Mouse (Mus musculus): ENCODE data around the gene Espnl. TPM values are rescaled to one million over a fixed set of nuclear protein-coding genes. Genes with fewer than 3 reads are reported as not detected.
A peak's percentile ranks its signal among the peaks of the same experiment; 100 is the strongest.

The Espnl gene
- 0.05 and 0.08 TPM in 2 replicates for polyA plus RNA-seq (2016; fragmentation: Nextera tagmentation; extraction: Ambion mirVana)

DNA sequence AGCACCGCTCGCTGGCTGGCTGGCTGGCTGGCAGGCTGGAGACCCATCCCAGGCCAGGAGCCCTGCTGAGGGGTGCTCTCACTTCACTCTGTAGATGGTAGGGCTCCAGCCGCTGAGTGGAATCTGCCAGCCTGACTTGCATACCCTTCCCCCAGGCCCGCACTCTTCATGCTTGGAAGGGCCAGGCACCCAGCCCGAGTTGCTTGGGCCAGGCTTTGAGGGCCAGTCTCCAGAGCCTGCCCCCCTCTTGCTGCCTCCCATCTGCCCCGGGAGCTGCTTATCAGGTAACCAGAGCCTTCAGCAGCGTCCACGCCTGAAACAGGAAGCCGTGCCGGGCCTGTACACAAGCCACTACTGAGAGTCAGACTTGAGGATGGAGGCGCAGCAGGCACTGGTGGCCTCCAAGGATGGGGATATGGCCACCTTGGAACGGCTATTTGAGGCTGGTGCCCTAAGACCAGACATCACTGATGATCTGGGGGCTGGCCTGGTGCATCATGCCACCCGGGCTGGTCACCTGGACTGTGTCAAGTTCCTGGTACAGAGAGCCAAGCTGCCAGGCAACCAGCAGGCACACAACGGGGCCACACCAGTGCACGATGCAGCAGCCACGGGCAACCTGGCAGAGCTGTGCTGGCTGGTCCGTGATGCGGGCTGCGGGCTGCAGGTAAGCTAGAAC lies at the start of gene Espnl:
Gene Espnl, plus strand, starts transcription at position 316 of the 679 bp plus-strand sequence.
- ATAC-seq (ENCODE audit: insufficient number of reproducible peaks, low FRiP score), result peak; percentile 54
- H3K27me3 ChIP-seq (replicated peaks), result no peaks in the 10 kb centered on the region; the same call in 1 of the 2 replicates
- H3K4me3 ChIP-seq, result no peak within 1 kb of the TSS
- H3K9ac ChIP-seq, result peak within 1 kb of the TSS; percentile 43; the same call in 1 of the 2 replicates
- H3K27ac ChIP-seq (ENCODE audit: poor library complexity, severe bottlenecking), result no peak within 1 kb of the TSS; the same call in 1 of the 2 replicates
- 39% methylated on average over 19 of the region's 19 CpGs for WGBS
- H3K4me1 ChIP-seq (replicated peaks), result peaks cover 24% of the 10 kb centered on the region
- no peaks in the 10 kb centered on the region for H3K36me3 ChIP-seq
- H3K4me2 ChIP-seq, result peak within 1 kb of the TSS; percentile 33; the same call in 1 of the 2 replicates
- no peaks in the 10 kb centered on the region for H3K9me3 ChIP-seq (replicated peaks)

DNA sequence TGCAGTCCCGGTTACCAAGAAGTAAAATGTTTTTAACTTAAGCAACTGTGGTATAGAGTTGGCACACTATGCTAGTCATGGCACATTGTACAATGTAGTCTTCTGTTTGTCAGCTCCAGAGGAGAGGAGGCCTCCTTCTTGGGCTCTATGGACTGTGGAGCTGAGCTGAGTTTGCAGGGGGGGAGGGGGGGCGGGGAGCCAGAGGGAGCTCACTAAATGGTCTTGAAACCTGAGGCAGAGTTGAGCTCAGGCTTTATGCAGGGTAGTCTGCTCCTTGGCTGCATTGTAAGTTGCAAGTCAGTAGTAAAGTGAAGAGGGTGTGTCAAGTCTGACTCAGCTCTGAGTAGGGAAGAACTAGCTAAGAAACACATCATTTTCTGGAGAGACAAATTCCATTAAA lies 49.6 kb upstream of the Espnl start:
- WGBS, result 83% methylated on average over 2 of the region's 2 CpGs
- peaks cover 32% of the 10 kb centered on the region for H3K36me3 ChIP-seq
- no peaks in the 10 kb centered on the region for H3K9me3 ChIP-seq (replicated peaks)
- H3K9ac ChIP-seq, result no peak overlapping the region
- H3K27ac ChIP-seq (ENCODE audit: poor library complexity, severe bottlenecking), result no peak overlapping the region
- no peak for ATAC-seq (ENCODE audit: insufficient number of reproducible peaks, low FRiP score)
- H3K27me3 ChIP-seq (replicated peaks), result no peaks in the 10 kb centered on the region
- H3K4me1 ChIP-seq (replicated peaks), result no peaks in the 10 kb centered on the region
- no peak overlapping the region for H3K4me2 ChIP-seq
- H3K4me3 ChIP-seq, result no peak overlapping the region

DNA sequence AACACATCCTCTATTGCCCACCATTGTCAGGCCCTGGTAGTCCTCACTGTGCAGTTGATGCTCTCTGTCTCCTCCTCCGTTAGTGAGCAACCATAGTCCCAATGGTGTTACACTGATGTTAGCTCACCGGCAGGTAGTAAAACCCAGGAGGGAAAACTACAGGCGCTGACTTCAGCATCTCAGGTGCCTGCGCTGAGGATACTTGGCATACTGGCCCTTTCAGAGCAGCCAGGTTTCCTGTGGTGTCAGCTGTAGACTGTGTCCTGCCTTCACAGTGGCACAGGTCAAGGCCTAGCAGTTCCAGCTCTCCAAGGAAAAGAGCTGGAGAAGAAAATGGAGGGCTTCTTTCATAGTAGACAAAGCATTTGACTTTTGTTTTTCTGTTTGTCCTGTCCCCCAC lies 45.3 kb upstream of the Espnl start:
- Histone ChIP-seq H3K9me3 (replicated peaks) (no peaks in the 10 kb centered on the region), H3K9ac (no peak overlapping the region), H3K4me2 (no peak overlapping the region), H3K4me3 (no peak overlapping the region), H3K36me3 (peaks cover 68% of the 10 kb centered on the region), H3K27me3 (replicated peaks) (no peaks in the 10 kb centered on the region), H3K27ac (ENCODE audit: poor library complexity, severe bottlenecking) (no peak overlapping the region), H3K4me1 (replicated peaks) (no peaks in the 10 kb centered on the region)
- no peak for ATAC-seq (ENCODE audit: insufficient number of reproducible peaks, low FRiP score)
- WGBS, result 93% methylated on average over 4 of the region's 4 CpGs

GRCm38 (mm10) chr1:91277480-91277879 lies 44.4 kb upstream of the Espnl start:
- Histone ChIP-seq H3K9me3 (replicated peaks) (no peaks in the 10 kb centered on the region), H3K4me2 (no peak overlapping the region), H3K36me3 (peaks cover 68% of the 10 kb centered on the region), H3K4me3 (no peak overlapping the region), H3K27ac (ENCODE audit: poor library complexity, severe bottlenecking) (no peak overlapping the region), H3K9ac (no peak overlapping the region), H3K4me1 (replicated peaks) (no peaks in the 10 kb centered on the region), H3K27me3 (replicated peaks) (no peaks in the 10 kb centered on the region)
- no peak for ATAC-seq (ENCODE audit: insufficient number of reproducible peaks, low FRiP score)
- 81% methylated on average over 2 of the region's 2 CpGs for WGBS

DNA sequence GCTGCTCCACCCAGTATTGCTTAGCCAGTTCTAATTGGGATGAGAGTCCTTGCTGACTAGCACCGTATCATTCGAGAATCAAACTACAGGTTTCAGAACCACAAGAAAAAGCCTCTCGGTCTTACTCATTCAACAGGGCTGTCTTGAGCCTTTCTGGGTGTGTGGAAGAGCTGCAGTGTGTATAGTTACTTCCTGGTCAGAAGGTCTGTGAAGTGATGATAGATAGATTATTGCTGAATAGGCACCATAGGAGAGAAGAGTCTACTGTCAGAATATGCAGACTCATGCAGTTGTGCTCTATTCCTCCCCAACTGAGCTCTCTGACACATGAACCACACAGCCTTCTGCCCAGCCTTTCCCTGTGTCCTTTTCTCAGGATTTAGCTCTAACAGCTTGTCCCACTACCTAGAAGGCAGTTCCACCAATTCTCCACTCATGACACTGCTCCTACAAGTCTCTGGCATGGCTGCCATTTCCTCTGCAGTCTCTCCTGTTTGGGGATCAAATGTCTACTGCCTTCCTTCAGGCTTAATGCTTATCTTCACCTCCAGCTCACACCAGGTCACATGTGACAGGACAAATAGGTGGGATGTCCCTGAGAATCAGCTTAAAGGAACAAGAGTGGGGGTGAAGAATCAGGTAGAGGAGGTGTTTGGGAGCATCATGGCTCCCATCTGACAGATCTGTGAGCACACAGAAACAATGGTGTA lies 43.3 kb upstream of the Espnl start:
- Histone ChIP-seq H3K27ac (ENCODE audit: poor library complexity, severe bottlenecking) (no peak overlapping the region), H3K27me3 (replicated peaks) (no peaks in the 10 kb centered on the region), H3K4me1 (replicated peaks) (no peaks in the 10 kb centered on the region), H3K9me3 (replicated peaks) (no peaks in the 10 kb centered on the region), H3K36me3 (peaks cover 70% of the 10 kb centered on the region), H3K4me3 (no peak overlapping the region), H3K9ac (no peak overlapping the region), H3K4me2 (no peak overlapping the region)
- WGBS, result 91% methylated on average over 3 of the region's 3 CpGs
- ATAC-seq (ENCODE audit: insufficient number of reproducible peaks, low FRiP score), result peak; percentile 77; the same call in 1 of the 2 replicates

DNA sequence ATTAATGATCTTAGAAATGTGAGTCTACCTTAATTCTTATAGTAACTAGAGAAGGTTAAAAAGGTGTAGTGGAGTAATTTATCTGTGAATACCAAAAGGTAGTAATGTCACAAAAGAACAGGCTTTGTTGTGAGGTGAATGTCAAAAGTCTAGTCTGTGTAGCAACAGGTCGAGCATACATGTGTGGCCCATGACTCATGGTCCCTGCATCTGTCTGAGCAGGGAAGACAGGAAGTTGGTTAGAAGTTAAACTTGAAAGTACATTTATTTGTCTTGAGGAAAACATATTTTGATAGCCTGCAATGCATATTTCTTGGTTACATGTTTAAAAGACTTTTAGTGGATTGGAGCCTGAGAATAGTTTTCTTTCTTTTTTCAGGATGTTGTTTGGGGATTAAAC lies 42.7 kb upstream of the Espnl start:
- Histone ChIP-seq H3K9me3 (replicated peaks) (no peaks in the 10 kb centered on the region), H3K27ac (ENCODE audit: poor library complexity, severe bottlenecking) (no peak overlapping the region), H3K4me1 (replicated peaks) (no peaks in the 10 kb centered on the region), H3K36me3 (peaks cover 71% of the 10 kb centered on the region), H3K27me3 (replicated peaks) (no peaks in the 10 kb centered on the region), H3K4me2 (no peak overlapping the region), H3K9ac (no peak overlapping the region), H3K4me3 (no peak overlapping the region)
- 76% methylated on average over 1 of the region's 1 CpGs for WGBS
- ATAC-seq (ENCODE audit: insufficient number of reproducible peaks, low FRiP score), result no peak

DNA sequence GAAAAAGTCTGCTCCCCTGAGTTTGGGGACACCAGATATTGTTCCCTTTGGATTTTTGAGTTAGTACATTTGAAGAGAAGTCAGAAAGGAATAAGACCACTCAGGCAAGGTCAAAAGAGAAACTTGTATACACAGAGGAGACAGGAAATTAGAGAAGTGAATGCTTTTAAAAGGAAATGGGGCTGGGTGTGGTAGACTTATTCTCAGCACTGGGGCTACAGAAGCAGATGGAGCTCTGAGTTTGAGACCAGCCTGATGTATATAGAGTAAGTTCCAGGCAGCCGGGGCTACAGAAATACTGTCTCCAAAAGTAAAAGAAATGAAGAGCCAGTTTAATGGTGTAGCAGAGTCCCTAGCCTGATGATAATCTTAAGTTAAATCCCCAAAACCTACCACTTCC lies 39.3 kb upstream of the Espnl start:
- no peak for ATAC-seq (ENCODE audit: insufficient number of reproducible peaks, low FRiP score)
- Histone ChIP-seq H3K4me3 (no peak overlapping the region), H3K9ac (no peak overlapping the region), H3K27ac (ENCODE audit: poor library complexity, severe bottlenecking) (no peak overlapping the region), H3K4me1 (replicated peaks) (no peaks in the 10 kb centered on the region), H3K9me3 (replicated peaks) (no peaks in the 10 kb centered on the region), H3K27me3 (replicated peaks) (no peaks in the 10 kb centered on the region), H3K36me3 (peaks cover 76% of the 10 kb centered on the region), H3K4me2 (no peak overlapping the region)
- 69% methylated on average over 1 of the region's 1 CpGs for WGBS

DNA sequence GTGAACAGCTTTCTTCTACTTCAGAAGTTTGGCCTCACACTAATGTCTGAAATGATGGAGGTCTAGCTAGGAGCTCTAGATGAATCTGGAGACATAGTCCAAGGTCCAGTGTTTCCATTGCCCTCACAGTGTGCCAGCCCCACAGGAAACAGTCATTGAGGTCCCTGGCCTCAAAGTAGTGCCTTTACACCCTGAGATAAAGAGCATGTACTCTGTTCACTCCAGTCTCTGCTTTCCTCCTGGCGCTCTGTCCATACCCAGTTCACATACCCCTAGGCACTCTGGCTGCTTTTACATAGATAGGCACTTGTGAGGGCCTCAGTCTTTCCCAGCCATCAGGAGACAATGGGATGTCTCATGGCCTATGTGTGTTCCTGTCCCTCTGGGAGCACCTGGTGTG lies 32.5 kb upstream of the Espnl start:
- peaks cover 55% of the 10 kb centered on the region for H3K36me3 ChIP-seq
- no peak overlapping the region for H3K9ac ChIP-seq
- no peaks in the 10 kb centered on the region for H3K27me3 ChIP-seq (replicated peaks)
- WGBS, result 100% methylated on average over 1 of the region's 1 CpGs
- H3K4me1 ChIP-seq (replicated peaks), result no peaks in the 10 kb centered on the region
- no peak overlapping the region for H3K4me2 ChIP-seq
- no peak overlapping the region for H3K27ac ChIP-seq (ENCODE audit: poor library complexity, severe bottlenecking)
- H3K4me3 ChIP-seq, result no peak overlapping the region
- no peaks in the 10 kb centered on the region for H3K9me3 ChIP-seq (replicated peaks)
- ATAC-seq (ENCODE audit: insufficient number of reproducible peaks, low FRiP score), result no peak

- Histone ChIP-seq H3K36me3 (peaks cover 36% of the 10 kb centered on the region), H3K4me3 (no peak overlapping the region), H3K9me3 (replicated peaks) (no peaks in the 10 kb centered on the region), H3K4me2 (no peak overlapping the region), H3K27me3 (replicated peaks) (no peaks in the 10 kb centered on the region), H3K4me1 (replicated peaks) (no peaks in the 10 kb centered on the region), H3K27ac (ENCODE audit: poor library complexity, severe bottlenecking) (no peak overlapping the region), H3K9ac (no peak overlapping the region)
- no peak for ATAC-seq (ENCODE audit: insufficient number of reproducible peaks, low FRiP score)
- 88% methylated on average over 11 of the region's 11 CpGs for WGBS
Observed at GRCm38 (mm10) chr1:91292101-91292825, 29.6 kb upstream of the Espnl start.

GRCm38 (mm10) chr1:91295544-91295943 lies 26.3 kb upstream of the Espnl start:
- Histone ChIP-seq H3K4me3 (no peak overlapping the region), H3K9ac (no peak overlapping the region), H3K27ac (ENCODE audit: poor library complexity, severe bottlenecking) (no peak overlapping the region), H3K27me3 (replicated peaks) (no peaks in the 10 kb centered on the region), H3K4me2 (no peak overlapping the region), H3K4me1 (replicated peaks) (peaks cover 10% of the 10 kb centered on the region), H3K9me3 (replicated peaks) (no peaks in the 10 kb centered on the region), H3K36me3 (peaks cover 19% of the 10 kb centered on the region)
- no peak for ATAC-seq (ENCODE audit: insufficient number of reproducible peaks, low FRiP score)
- WGBS, result 81% methylated on average over 6 of the region's 6 CpGs

All from heart, embryonic 12.5 days (tissue).